Mouse (Mus musculus): ENCODE data around the gene Lhb.

DNA sequence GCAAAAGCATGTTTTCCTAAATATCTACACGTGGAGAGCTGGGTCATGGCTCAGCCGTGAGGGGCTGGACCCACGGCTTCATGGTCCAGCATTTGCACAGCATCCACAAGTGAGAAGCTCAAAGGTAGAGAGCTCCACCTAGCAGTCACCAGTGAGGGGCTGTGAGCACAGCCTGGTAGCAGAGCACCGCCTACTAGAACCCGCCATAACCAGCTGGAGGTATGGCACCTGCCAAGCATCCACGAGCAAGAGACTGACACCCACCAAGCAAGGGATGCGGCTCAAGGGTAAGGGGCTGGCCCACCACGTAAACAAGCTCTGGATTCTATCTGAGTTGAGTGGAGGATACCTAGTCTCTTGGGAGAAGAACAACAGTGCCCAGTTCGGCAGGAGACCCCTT is 44.9 kb downstream of the Lhb start:
- TF ChIP-seq CTCF (IDR thresholded peaks at IDR 0.05; ENCODE audit: extremely low read depth, insufficient read depth, insufficient read length, insufficient replicate concordance): no peak
- TF ChIP-seq POLR2A (IDR thresholded peaks at IDR 0.05; ENCODE audit: low read depth, low read length): no peak
